Mouse (Mus musculus) intestine, embryonic 16.5 days (tissue): ENCODE data around the gene Tubgcp5. TPM values are rescaled to one million over a fixed set of nuclear protein-coding genes. Genes with fewer than 3 reads are reported as not detected.
"Not testable (repeated sequence)": the region's sequence is repeated elsewhere in the genome, so short reads cannot be mapped to it uniquely, and the experiment has no call there.

Source experiments
- ATAC-seq: fragments of 200-750 bp; cut with Nextera tagmentation; 2 replicates; pipeline ENCODE4 v1.8.0; 2017; ENCODE audit warnings: moderate TSS enrichment, moderate library complexity
- H3K27ac ChIP-seq: fragments of 300-500 bp; sonication (generic); 2 replicates; pipeline ENCODE4 v1.5.1; 2014; ENCODE audit warnings: mild to moderate bottlenecking, low read length
- H3K27me3 ChIP-seq: fragments of 300-500 bp; sonication (generic); replicated peaks from 2 replicates; pipeline ENCODE4 v1.6.1; 2014; ENCODE audit warnings: low read length, control low read depth, mixed read lengths; ENCODE audit not compliant: control insufficient read depth, insufficient read depth
- H3K36me3 ChIP-seq: fragments of 300-500 bp; sonication (generic); 2 replicates; pipeline ENCODE4 v1.6.1; 2014; ENCODE audit warnings: low read length, control low read depth; ENCODE audit not compliant: control insufficient read depth, insufficient read depth
- H3K4me1 ChIP-seq: fragments of 300-500 bp; sonication (generic); 2 replicates; pipeline ENCODE4 v1.6.1; 2014; ENCODE audit warnings: low read length, control low read depth, mixed read lengths; ENCODE audit not compliant: control insufficient read depth, insufficient read depth
- H3K4me2 ChIP-seq: fragments of 300-500 bp; sonication (generic); 2 replicates; pipeline ENCODE4 v1.6.1; 2014; ENCODE audit warnings: low read depth, low read length, control low read depth
- H3K4me3 ChIP-seq: fragments of 300-500 bp; sonication (generic); 2 replicates; pipeline ENCODE4 v1.5.1; 2014; ENCODE audit warnings: mild to moderate bottlenecking, low read length
- H3K9ac ChIP-seq: fragments of 300-500 bp; sonication (generic); 2 replicates; pipeline ENCODE4 v1.6.1; 2014; ENCODE audit warnings: low read depth, low read length
- H3K9me3 ChIP-seq: fragments of 300-500 bp; sonication (generic); 2 replicates; pipeline ENCODE4 v1.6.1; 2016; ENCODE audit warnings: low read length, control low read depth; ENCODE audit not compliant: control insufficient read depth
- WGBS: fragments of 180-500 bp; shearing (Covaris S2); extraction: QIAGEN DNeasy Blood & Tissue Kit; methylation state at CpG from one replicate; pipeline ENCODE4 v1.1.7; 2014; 5-methylcytosine and 5-hydroxymethylcytosine counted together
- polyA plus RNA-seq: library from polyadenylated mRNA; unstranded; fragments of >200 nt; fragmentation: Nextera tagmentation; extraction: Ambion mirVana; gene quantifications from 2 replicates; pipeline ENCODE4 v1.2.1, GENCODE M21; 2015

Gene Tubgcp5
- 18.1 and 18.3 TPM in 2 replicates for polyA plus RNA-seq

GRCm38 (mm10) chr7:55793952-55794603 is at the start of gene Tubgcp5:
TSS of gene Tubgcp5 (plus strand) at chr7:55794154.
- Histone ChIP-seq H3K9ac (peak within 1 kb of the TSS; percentile 81), H3K4me1 (peaks cover 4% of the 10 kb centered on the region), H3K36me3 (peaks cover 13% of the 10 kb centered on the region), H3K9me3 (no peaks in the 10 kb centered on the region), H3K27ac (peak within 1 kb of the TSS; percentile 50; the same call in 1 of the 2 replicates), H3K27me3 (no peaks in the 10 kb centered on the region), H3K4me3 (peak within 1 kb of the TSS; percentile 65), H3K4me2 (peak within 1 kb of the TSS; percentile 66)
- ATAC-seq, result peak; percentile 100
- under 1% methylated on average over 51 of the region's 51 CpGs for WGBS

- Histone ChIP-seq H3K4me2 (no peak overlapping the region), H3K27me3 (no peaks in the 10 kb centered on the region), H3K9me3 (no peaks in the 10 kb centered on the region), H3K4me3 (no peak overlapping the region), H3K27ac (no peak overlapping the region), H3K4me1 (no peaks in the 10 kb centered on the region), H3K9ac (no peak overlapping the region), H3K36me3 (no peaks in the 10 kb centered on the region)
- 70% methylated on average over 10 of the region's 10 CpGs for WGBS
- no peak for ATAC-seq
Measured at GRCm38 (mm10) chr7:55744566-55745220, 49.3 kb upstream of the Tubgcp5 start.

- no peaks in the 10 kb centered on the region for H3K9me3 ChIP-seq
- 59% methylated on average over 3 of the region's 3 CpGs for WGBS
- no peak overlapping the region for H3K27ac ChIP-seq
- H3K4me3 ChIP-seq, result no peak overlapping the region
- no peak for ATAC-seq
- no peaks in the 10 kb centered on the region for H3K4me1 ChIP-seq
- H3K27me3 ChIP-seq, result no peaks in the 10 kb centered on the region
- H3K4me2 ChIP-seq, result no peak overlapping the region
- no peak overlapping the region for H3K9ac ChIP-seq
- no peaks in the 10 kb centered on the region for H3K36me3 ChIP-seq
Measured at GRCm38 (mm10) chr7:55750841-55751240, 43.1 kb upstream of the Tubgcp5 start.

- WGBS, result 65% methylated on average over 3 of the region's 3 CpGs
- Histone ChIP-seq H3K4me1 (no peaks in the 10 kb centered on the region), H3K9ac (no peak overlapping the region), H3K27me3 (no peaks in the 10 kb centered on the region), H3K27ac (no peak overlapping the region), H3K4me3 (no peak overlapping the region), H3K9me3 (no peaks in the 10 kb centered on the region), H3K4me2 (no peak overlapping the region), H3K36me3 (no peaks in the 10 kb centered on the region)
- ATAC-seq, result no peak
Measured at GRCm38 (mm10) chr7:55759346-55759745, 34.6 kb upstream of the Tubgcp5 start.

- Histone ChIP-seq H3K4me3 (no peak within 1 kb of the TSS), H3K27me3 (no peaks in the 10 kb centered on the region), H3K9me3 (no peaks in the 10 kb centered on the region), H3K4me1 (no peaks in the 10 kb centered on the region), H3K4me2 (no peak within 1 kb of the TSS), H3K9ac (no peak within 1 kb of the TSS), H3K27ac (no peak within 1 kb of the TSS), H3K36me3 (no peaks in the 10 kb centered on the region)
- ATAC-seq, result no peak
- WGBS, result 42% methylated on average over 3 of the region's 3 CpGs
Measured at GRCm38 (mm10) chr7:55767926-55768325, 26.0 kb upstream of the Tubgcp5 start, which contains the start of gene Siglech. TSS of gene Siglech (plus strand) at chr7:55768178.

GRCm38 (mm10) chr7:55780011-55780410 is 13.9 kb upstream of the Tubgcp5 start:
- Histone ChIP-seq H3K4me1 (no peaks in the 10 kb centered on the region), H3K4me3 (no peak overlapping the region), H3K27me3 (no peaks in the 10 kb centered on the region), H3K27ac (no peak overlapping the region), H3K9me3 (no peaks in the 10 kb centered on the region), H3K9ac (no peak overlapping the region), H3K4me2 (no peak overlapping the region), H3K36me3 (no peaks in the 10 kb centered on the region)
- ATAC-seq, result no peak
- 53% methylated on average over 4 of the region's 4 CpGs for WGBS

- Histone ChIP-seq H3K4me2 (no peak overlapping the region), H3K9me3 (no peaks in the 10 kb centered on the region), H3K27me3 (no peaks in the 10 kb centered on the region), H3K4me3 (no peak overlapping the region), H3K4me1 (no peaks in the 10 kb centered on the region), H3K27ac (no peak overlapping the region), H3K36me3 (no peaks in the 10 kb centered on the region), H3K9ac (no peak overlapping the region)
- 48% methylated on average over 3 of the region's 3 CpGs for WGBS
- ATAC-seq, result no peak
Measured at GRCm38 (mm10) chr7:55782493-55782892, 11.5 kb upstream of the Tubgcp5 start.

- Histone ChIP-seq H3K9me3 (no peaks in the 10 kb centered on the region), H3K27me3 (no peaks in the 10 kb centered on the region), H3K4me2 (no peak overlapping the region), H3K4me1 (no peaks in the 10 kb centered on the region), H3K9ac (no peak overlapping the region), H3K27ac (no peak overlapping the region), H3K4me3 (no peak overlapping the region), H3K36me3 (no peaks in the 10 kb centered on the region)
- WGBS, result 51% methylated on average over 3 of the region's 3 CpGs
- no peak for ATAC-seq
Measured at GRCm38 (mm10) chr7:55784580-55784979, 9.4 kb upstream of the Tubgcp5 start.

- not testable (repeated sequence) for H3K9me3 ChIP-seq, H3K27me3 ChIP-seq, H3K4me2 ChIP-seq, ATAC-seq, H3K36me3 ChIP-seq, H3K9ac ChIP-seq, H3K4me3 ChIP-seq, H3K27ac ChIP-seq, H3K4me1 ChIP-seq
- 38% methylated on average over 4 of the region's 5 CpGs for WGBS
Measured at GRCm38 (mm10) chr7:55790586-55790985, 3.4 kb upstream of the Tubgcp5 start.
